Mouse (Mus musculus) retina, postnatal 7 days (tissue): ENCODE measurements around the gene Poldip3.
A peak's percentile ranks its signal among the peaks of the same experiment; 100 is the strongest.
"Not testable (repeated sequence)": the region's sequence is repeated elsewhere in the genome, so short reads cannot be mapped to it uniquely, and the experiment has no call there.

ENCODE experiments used
- DNase-seq: peaks from one replicate; pipeline ENCODE4 v3.0.0-alpha.2; 2012; ENCODE audit warnings: low read depth, low spot score

Poldip3 gene

DNA sequence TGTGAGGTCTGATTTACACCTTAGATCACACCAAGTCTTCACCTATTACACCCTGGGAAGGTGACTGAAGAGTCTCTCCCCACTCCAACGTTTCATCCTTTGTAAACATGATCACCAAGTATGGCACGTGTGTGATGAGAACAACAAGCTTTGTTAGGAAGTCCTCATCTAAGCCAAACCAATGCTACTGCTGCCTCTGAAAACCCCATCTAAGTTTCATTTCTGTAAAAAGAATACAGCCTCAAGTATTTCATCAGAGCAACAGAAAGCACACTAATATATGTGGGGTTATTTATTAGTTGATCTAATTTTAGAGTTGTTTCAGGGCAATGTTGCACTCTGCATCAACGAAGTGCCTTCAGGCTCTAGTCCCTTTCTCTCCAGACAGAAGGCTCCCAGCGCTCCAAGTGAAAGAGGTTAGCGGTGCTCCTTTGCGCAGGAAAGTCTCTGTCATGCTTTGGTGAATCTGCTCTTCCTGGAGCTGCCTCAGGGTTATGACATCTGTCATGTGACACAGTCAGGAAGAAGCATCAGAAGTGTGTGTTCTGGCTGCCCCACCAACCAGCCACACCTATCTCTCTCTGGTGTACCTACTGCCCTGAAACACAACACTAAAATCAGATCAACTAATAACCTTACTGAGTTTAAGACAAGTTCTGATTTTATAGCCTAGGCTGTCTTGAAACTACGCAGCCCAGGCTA lies 19.5 kb downstream of the Poldip3 start:
- DNase-seq: no peak

DNA sequence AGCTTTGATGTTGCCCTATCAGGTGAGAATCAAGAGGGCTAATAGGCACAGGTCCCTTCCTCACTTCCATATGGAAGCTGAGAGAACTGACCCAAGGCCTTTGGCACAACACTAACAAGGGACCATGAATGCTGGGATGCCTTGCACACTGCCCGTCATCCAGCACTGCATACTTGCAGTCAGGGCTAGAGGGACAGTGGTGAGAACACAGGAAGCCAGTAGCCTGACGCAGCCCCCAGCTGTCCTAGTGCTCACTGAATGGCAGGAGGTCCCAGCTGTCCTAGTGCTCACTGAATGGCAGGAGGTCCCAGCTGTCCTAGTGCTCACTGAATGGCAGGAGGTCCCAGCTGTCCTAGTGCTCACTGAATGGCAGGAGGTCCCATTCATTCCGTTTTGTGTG lies 22.1 kb downstream of the Poldip3 start:
- not testable (repeated sequence) for DNase-seq

DNA sequence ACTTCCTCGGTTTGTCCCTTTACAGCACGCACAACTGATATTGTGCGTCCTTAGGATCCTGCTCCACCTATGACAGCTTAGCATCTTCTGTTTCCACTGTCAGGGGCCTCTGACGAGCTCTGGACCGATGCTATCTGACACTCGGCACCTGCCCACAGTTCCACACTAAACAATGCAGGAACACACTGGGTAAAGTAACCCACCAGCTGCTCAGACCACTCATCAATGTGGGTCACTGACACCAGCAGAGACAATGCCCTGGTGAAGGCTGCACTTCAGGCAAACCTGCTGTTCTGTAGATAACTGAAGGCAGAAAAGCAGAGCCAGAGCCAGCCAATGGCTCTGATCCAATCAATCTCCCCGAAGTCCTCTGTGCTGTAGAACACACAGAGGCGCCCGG lies 22.6 kb downstream of the Poldip3 start:
- DNase-seq: no peak

DNA sequence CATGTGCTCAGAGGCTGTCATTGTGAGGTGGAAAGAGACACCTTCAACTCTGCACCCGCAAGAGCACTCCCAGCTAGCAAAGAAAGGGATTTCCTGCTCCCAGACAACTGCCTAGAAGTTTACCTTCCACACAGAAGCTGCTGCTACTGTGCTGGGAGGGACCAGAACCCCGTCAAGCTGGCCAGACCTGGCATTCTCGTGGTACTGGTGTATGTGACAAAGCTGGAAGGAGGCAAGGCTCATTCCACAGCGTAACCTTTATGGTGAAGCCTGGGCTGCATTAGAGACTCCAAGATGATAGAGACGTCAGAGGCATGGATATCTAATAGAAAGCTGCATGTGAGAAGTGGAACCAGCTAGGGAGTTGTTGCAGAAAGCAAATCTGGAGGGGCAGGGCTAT lies 24.6 kb downstream of the Poldip3 start:
- DNase-seq: no peak

DNA sequence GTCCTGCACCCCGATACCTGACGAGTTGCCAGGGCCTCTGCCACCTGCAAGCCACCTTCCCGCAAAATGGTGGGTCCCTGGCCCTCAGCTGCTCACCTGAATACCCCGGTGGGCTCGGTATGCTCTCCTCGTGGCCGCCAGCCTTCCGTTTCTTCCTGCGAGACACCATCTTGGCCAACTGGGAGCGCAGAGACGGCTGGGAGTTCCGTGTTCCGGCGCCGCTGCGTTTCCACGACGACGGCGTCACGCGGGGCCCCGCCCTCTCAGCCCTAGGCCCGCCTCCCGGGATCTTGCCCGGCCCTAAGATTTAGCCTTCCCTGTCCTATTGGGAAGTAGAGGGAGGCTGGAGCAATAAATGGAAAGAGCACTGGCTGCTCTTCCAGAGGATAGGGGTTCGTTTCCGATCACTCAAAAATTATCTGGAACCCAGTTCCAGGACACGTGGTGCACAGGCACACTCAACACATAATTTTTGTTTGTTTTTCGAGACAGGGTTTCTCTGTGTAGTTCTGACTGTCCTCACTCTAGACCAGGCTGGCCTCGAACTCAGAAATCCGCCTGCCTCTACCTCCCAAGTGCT lies 26.5 kb downstream of the Poldip3 start, which contains the start of gene Rrp7a:
Rrp7a (minus strand) TSS at position 236 of the 580 bp plus-strand sequence.
- DNase-seq: peak; percentile 73

DNA sequence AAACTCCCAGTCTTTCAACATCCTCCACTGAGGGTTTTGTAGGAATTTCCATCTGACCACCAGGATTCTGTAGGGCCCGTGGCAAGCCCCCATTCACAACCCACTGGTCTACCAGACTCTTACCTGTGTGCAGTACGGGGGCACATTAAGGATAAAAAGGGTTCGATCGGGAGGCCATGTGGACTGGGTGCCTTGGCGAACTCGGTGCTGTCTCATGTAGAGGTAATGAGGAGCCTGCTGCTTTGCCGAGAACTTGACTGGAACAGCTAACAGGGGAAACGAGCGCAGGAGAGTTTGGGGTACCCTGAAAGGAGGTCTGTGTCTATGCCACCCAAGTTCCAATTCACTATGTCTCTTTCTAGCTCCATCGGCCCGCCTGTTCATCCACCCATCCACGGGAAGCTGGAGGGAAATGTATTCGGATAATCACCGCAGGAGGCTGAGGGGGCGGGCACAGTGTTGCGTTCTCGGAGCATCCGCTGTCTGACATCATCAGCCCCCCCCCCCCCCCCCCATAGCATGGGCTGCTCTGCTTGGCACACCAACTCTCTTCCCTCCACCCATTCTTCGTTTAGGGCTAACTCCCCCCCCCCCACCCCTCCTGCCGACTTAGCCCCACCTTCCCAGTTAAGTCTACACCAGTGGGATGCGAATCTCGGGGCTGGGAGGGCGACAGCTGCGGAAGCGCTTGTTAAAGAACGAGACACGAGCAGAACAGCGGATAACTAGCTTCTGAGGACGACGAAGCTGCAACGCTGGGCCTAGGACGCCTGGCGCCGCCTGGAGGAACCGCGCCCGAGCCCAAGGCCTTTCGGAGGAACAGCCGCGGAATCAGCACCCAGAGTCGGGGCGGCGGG lies 27.2 kb downstream of the Poldip3 start:
- peak; percentile 20 for DNase-seq

DNA sequence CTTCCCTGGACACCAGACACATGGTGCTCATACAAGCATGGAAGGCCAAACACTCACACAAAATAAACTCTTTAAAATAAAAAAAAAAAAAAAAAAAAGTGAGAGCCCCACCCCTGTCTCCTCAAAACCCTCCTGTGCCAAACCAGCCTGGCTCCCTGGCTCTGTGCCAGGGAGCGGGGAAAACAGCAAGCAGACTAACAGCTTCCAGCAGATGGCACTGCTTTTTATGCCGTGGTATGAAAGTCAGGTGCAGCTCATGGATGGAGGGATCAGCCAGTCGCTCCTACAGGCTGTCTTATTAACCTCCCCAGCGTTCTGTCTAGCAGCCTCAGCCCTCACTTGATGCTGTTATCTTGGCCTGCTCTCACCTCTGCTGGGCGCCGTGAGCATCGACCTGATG lies 30.8 kb downstream of the Poldip3 start:
- DNase-seq: peak; percentile 61

DNA sequence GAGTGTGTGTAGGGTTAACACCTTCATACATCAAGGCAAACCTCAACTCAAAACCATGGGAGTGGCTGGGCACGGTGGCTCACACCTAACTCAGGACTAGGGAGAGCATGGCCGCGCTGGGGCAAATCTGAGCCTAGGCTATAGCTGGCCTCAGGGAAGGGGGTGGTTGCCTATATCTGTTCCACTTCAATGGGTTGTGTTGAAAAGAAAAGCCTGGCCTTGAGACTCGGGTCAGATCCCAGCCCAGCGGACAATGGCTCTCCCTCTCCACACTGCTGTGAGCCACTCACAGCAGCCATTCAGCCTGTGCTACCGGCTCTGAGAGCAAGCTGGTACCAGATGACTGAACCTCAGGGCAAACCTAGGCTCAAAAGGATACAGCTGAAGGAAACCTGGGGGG lies 34.1 kb downstream of the Poldip3 start:
- no peak for DNase-seq

DNA sequence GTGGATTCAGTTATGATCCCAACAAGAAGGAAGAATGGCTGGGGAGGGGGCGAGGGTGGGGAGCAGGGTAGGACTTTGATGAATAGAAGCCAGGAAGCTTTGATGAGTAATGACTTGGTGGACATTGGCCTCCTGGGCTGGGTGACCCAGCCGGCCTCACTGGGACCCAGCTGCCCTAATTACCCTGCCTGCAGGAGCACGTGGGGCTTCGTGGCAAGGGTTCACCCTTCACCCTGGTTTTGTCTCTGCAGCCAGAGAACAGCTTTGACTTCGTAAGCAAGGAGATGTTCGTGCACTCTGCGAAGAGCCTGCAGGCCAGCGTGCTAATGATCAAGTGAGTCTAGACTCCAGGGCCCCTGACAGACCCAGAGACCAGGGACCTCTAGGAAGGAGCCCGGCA lies 35.1 kb downstream of the Poldip3 start:
- DNase-seq: no peak

DNA sequence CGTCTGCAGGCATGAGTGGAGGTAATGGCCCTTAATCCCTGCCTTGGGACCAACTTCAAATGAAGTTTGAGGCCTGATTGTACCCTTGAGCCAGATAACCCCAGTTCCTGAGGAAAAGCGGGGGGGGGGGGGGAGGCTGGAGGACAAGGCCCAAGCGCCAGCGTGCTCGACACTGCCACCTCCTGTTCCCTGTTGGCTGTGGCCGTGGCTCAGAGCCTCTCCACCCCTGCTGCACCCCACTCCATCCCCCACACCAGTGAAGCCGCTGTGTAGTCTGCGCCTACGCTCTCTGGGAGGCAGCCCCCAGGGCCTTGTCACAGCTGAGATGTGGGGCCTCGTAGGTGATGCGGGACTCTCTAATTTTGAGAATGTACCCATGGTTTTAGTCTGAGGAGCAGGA lies 36.3 kb downstream of the Poldip3 start:
- DNase-seq: peak; percentile 56

DNA sequence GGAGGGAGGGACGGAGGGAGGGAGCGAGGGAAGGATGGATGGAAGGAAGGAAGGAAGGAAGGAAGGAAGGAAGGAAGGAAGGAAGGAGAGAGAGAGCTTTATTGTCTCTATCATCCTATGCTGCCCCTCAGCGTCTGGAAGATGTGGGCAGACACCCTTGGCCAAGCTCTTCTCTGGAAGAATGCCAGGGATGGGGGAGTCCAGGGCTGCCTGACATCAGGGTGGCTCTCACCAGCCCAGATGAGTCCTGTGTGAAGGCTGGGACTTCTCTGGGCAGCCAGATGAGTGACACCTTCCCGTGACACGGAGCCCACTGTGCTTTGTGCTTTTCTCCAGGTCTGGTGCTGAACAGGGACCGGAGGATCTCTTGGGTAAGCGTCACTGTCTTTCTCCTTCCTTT lies 37.3 kb downstream of the Poldip3 start:
- no peak for DNase-seq

DNA sequence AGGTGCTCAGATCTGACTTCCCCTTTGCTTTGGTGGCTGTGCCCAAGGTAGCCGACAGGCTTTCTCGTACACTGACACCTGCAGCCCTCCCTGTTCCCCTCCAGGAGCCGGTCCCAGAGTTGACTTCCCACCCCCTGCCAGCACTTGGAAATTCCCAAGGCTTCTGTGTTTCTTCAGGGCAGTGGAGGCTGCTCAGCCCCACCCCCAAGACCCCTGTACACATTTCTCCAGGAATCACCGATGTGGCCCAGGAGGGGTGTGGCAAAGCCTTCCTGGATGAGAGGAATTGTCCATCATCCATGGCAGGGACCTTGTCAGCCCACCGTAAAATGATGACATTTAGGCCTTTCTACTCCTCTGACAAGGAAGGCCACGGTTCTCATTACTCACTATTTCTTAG lies 37.9 kb downstream of the Poldip3 start:
- DNase-seq: no peak

DNA sequence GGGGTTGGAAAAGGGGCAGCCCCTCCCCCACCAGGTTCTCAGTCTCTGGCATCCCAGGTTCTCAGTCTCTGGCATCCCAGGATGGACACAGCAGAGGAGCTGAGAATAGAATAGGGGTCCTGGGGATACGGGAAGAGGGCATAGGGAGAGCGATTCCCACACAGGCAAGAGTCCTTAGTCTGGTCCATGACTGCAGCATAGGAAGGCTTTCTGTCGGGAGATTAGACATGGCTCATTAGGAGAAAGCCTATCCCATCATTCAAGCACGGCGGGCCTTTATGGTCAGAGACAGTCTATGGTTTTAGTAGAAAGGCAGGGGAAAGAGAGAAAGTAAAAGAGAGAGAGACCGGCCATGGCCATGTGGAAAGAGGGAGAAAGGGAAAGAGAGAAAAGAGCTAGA lies 41.4 kb downstream of the Poldip3 start:
- DNase-seq: no peak

DNA sequence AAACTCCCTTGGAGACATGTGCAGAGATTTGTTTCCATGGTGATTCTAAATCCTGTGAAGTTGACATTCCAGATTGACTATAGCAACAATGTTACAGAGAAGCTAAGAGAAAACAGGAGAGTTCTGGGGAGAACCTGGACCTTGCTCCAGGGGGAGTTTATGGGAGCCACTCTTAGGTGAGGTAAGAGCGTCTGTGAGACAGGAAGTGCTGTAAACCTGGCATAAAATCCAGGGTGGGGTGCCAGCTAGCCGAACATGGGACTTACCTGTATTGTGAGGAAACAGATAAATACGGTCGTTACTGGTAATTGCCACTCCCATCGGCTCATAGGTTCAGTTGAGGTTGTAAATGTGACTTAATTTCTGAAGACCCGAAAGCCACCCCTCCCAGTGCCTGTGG lies 42.8 kb downstream of the Poldip3 start:
- no peak for DNase-seq

DNA sequence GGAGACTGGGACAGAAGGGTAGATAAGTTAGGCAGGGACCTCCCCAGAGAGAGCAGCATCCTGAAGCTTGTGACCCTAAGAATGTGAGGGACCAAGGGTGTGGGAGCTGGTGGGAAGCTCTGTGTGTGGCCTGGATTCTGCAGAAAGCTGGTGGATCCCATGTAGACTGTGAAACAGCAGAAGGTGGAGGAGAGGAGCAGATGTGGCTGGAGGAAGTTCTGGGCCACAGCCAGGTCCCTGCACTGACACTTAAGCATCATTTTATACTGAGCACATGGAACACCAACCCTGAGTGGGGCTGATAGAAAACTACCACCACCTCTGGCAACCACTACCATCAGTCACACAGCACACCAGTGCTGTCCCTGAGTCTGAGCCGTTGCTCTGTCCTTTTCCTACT lies 46.1 kb downstream of the Poldip3 start:
- DNase-seq: no peak

DNA sequence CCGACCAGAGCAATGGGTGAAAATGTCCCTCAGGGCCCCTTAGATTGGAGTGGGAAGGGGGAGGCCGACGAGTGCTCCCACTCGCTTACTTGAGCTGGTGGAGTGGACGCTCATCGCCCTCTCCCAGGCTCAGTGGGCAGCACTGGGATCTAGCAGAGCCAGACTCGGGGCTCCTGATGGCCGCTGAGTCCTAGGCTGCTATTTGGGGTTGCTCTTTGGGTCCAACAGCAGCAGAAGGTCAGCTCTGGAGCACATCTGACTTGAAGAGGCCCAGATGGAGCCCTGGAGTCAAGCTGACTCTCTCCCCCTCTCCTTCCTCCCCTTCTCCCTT lies 48.9 kb downstream of the Poldip3 start:
- DNase-seq: no peak

DNA sequence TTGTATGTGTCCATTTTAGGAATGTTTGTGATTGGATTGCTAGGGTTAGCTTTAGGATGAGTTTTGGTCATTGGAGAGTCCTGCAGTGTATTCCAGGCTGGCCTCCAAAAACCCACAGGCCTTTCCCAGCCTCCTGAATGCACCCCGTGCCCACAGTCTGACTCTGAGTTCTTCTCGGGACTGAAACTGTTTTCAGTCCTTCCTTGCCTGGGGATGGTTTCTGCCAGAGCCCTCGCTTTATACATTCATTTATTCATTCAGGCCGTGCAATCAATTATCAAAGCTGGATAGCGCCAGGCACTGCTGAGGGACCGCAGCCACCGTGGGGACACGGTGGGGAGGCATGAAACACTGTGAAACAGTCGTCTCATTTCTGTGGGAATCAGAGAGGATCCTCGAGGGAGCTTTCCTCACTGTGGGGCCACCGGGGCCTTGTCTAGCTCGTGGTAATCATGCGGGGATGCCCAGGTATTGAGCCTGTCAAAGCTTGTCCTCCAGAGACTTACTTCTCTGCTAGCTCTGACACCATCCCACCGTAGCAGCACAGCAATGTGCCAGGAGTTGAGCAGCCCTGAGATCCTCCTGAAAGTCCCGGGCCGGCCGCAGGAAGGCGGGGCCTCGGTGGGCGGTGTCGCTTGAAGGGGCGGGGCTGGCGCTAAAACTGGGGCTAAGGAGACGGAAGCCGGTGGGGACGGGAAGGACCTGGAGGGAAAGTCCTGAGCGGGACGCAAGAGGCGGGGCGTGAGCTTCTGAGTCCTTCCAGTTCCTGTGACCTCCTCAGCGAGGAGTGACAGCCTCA lies 49.5 kb downstream of the Poldip3 start:
- peak; percentile 49 for DNase-seq

DNA sequence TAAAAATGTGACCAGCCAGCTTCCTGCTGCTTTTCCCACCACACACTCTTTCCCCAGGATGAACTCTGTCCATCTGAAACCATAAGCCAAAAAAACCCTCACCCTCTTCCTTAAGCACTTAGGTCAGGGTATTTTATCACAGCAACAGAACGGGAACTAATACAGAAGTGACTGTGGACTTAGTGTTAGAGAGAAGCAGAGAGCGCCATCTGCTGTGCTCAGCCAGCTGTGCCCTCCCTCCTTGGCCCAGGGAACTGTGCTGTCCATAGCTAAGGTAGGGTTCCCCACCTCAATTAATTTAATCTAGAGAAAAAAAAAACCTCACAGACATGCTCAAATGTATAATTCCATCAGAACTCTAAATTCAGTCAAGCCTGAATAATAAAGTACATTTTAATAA lies 53.2 kb downstream of the Poldip3 start:
- DNase-seq: no peak

DNA sequence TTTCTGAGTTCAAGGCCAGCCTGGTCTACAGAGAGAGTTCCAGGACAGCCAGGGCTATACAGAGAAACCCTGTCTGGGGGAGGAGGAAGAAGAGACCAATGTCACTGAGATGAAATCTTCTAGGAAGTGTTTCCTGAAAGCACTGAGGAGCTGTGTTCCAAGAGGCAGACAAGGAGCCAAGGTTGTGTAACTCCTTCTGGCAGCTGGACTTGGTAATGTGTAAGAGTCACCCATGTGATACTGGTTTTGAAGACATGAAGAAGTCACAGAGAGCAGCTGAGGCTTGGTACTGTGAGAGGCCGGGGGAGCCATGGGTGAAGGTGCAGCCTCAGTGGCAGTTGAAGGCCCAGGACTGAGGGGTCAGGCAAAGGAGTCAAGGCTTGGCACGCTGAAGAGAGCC lies 55.5 kb downstream of the Poldip3 start:
- DNase-seq: no peak

DNA sequence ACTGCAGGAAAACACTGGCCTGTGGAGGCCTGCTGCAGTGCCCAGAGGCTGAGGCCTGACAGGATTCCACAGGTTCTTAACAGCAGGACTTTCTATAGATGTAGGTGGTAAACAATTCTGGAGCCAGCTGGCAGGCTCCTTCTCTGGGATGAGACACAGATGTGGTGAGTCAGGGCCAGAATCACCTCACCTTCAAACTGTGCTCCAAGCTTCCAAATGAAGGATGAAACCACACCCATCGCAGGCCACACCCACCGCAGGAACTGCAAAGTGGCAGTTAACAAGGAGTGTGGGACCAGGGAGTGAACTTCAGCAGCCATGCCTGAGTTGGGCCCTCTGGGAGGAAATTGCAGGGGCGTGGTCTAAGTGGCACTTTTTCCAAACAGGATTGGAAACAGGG lies 58.3 kb downstream of the Poldip3 start:
- no peak for DNase-seq

DNA sequence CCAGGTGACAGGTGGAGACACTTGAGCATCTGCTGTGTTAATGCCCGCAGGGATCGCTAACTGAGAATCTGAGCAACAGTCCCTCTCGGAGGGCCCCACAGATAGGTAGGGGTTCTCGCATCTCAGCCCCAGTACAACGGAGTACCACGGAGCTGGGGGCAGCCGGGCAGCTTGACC lies 59.9 kb downstream of the Poldip3 start, which contains the start of gene Serhl:
Serhl (plus strand) TSS at position 78 of the 177 bp plus-strand sequence.
- no peak for DNase-seq
